Mouse (Mus musculus) macrophage (primary cell): ENCODE measurements around the gene Wbp11. TPM values are rescaled to one million over a fixed set of nuclear protein-coding genes. Genes with fewer than 3 reads are reported as not detected.

Source experiments
- H3K27ac ChIP-seq: fragments of 350-480 bp; formaldehyde crosslinking; 2 replicates; pipeline ENCODE4 v1.9.0; 2021
- H3K36me3 ChIP-seq: fragments of 350-480 bp; formaldehyde crosslinking; 2 replicates; pipeline ENCODE4 v1.9.0; 2021; ENCODE audit errors: inconsistent target
- H3K4me3 ChIP-seq: fragments of 350-480 bp; formaldehyde crosslinking; 2 replicates; pipeline ENCODE4 v1.9.0; 2021; ENCODE audit errors: inconsistent target
- H3K79me2 ChIP-seq: fragments of 350-480 bp; formaldehyde crosslinking; 2 replicates; pipeline ENCODE4 v1.9.0; 2021; ENCODE audit errors: inconsistent target
- WGBS: methylation state at CpG from one replicate; pipeline ENCODE4 v1.1.7; 2026; ENCODE audit warnings: inconsistent platforms; ENCODE audit not compliant: missing documents; 5-methylcytosine and 5-hydroxymethylcytosine counted together
- polyA plus RNA-seq: library from polyadenylated mRNA; stranded (reverse); fragments of 250-400 nt; gene quantifications from 3 replicates; pipeline ENCODE4 v1.2.4, GENCODE M21; 2018; ENCODE audit warnings: inconsistent platforms

Gene Wbp11
- polyA plus RNA-seq, 1 experiment from 2014 or later: 198 TPM

GRCm38 (mm10) chr6:136850267-136850666, 22.2 kb upstream of the Wbp11 start:
- H3K4me3 ChIP-seq: no peak overlapping the region
- H3K36me3 ChIP-seq: no peaks in the 10 kb centered on the region
- whole genome bisulfite sequencing: 70% methylated on average over 4 of the region's 6 CpGs
- H3K79me2 ChIP-seq: no peaks in the 10 kb centered on the region
- H3K27ac ChIP-seq: no peak overlapping the region

GRCm38 (mm10) chr6:136848971-136849370, 20.9 kb upstream of the Wbp11 start:
- Histone ChIP-seq H3K79me2 (no peaks in the 10 kb centered on the region), H3K4me3 (no peak overlapping the region), H3K27ac (no peak overlapping the region), H3K36me3 (no peaks in the 10 kb centered on the region)
- WGBS: 90% methylated on average over 5 of the region's 5 CpGs

- WGBS: 95% methylated on average over 8 of the region's 8 CpGs
- H3K79me2 ChIP-seq: no peaks in the 10 kb centered on the region
- H3K27ac ChIP-seq: no peak overlapping the region
- H3K4me3 ChIP-seq: no peak overlapping the region
- no peaks in the 10 kb centered on the region for H3K36me3 ChIP-seq
Observed at GRCm38 (mm10) chr6:136848399-136848798, 20.4 kb upstream of the Wbp11 start.

- no peak overlapping the region for H3K4me3 ChIP-seq
- 31% methylated on average over 2 of the region's 2 CpGs for WGBS
- H3K79me2 ChIP-seq: no peaks in the 10 kb centered on the region
- H3K36me3 ChIP-seq: no peaks in the 10 kb centered on the region
- no peak overlapping the region for H3K27ac ChIP-seq
Observed at GRCm38 (mm10) chr6:136847790-136848189, 19.8 kb upstream of the Wbp11 start.

GRCm38 (mm10) chr6:136847267-136847666, 19.2 kb upstream of the Wbp11 start:
- no peaks in the 10 kb centered on the region for H3K36me3 ChIP-seq
- no peak overlapping the region for H3K27ac ChIP-seq
- H3K4me3 ChIP-seq: no peak overlapping the region
- 95% methylated on average over 3 of the region's 3 CpGs for WGBS
- no peaks in the 10 kb centered on the region for H3K79me2 ChIP-seq

- no peak overlapping the region for H3K4me3 ChIP-seq
- 91% methylated on average over 5 of the region's 5 CpGs for WGBS
- H3K36me3 ChIP-seq: peaks cover 2% of the 10 kb centered on the region; the same call in 1 of the 2 replicates
Observed at GRCm38 (mm10) chr6:136845706-136846480, 17.9 kb upstream of the Wbp11 start.

GRCm38 (mm10) chr6:136844903-136845302, 16.9 kb upstream of the Wbp11 start:
- H3K27ac ChIP-seq: no peak overlapping the region
- 90% methylated on average over 2 of the region's 2 CpGs for WGBS
- no peaks in the 10 kb centered on the region for H3K79me2 ChIP-seq
- peaks cover 12% of the 10 kb centered on the region; the same call in 1 of the 2 replicates for H3K36me3 ChIP-seq
- no peak overlapping the region for H3K4me3 ChIP-seq

More at GRCm38 (mm10) chr6:136845706-136846480, 17.9 kb upstream of the Wbp11 start:
- Histone ChIP-seq H3K79me2 (no peaks in the 10 kb centered on the region), H3K27ac (no peak overlapping the region)

- no peaks in the 10 kb centered on the region for H3K79me2 ChIP-seq
- no peak overlapping the region for H3K4me3 ChIP-seq
- no peak overlapping the region for H3K27ac ChIP-seq
- peaks cover 16% of the 10 kb centered on the region; the same call in 1 of the 2 replicates for H3K36me3 ChIP-seq
- 94% methylated on average over 3 of the region's 3 CpGs for WGBS
Observed at GRCm38 (mm10) chr6:136837323-136837722, 9.3 kb upstream of the Wbp11 start.

GRCm38 (mm10) chr6:136835352-136835751, 7.3 kb upstream of the Wbp11 start, which contains the start of gene Smco3:
Gene Smco3 (minus strand): TSS chr6:136835452.
- Histone ChIP-seq H3K27ac (no peak within 1 kb of the TSS), H3K4me3 (no peak within 1 kb of the TSS), H3K36me3 (peaks cover 8% of the 10 kb centered on the region; the same call in 1 of the 2 replicates), H3K79me2 (no peaks in the 10 kb centered on the region)
- WGBS: 90% methylated on average over 4 of the region's 4 CpGs

GRCm38 (mm10) chr6:136831712-136832111, 3.7 kb upstream of the Wbp11 start:
- 14% methylated on average over 5 of the region's 5 CpGs for WGBS
- H3K79me2 ChIP-seq: peaks cover 9% of the 10 kb centered on the region
- peak overlapping the region; percentile 36 for H3K4me3 ChIP-seq
- H3K36me3 ChIP-seq: no peaks in the 10 kb centered on the region
- H3K27ac ChIP-seq: peak overlapping the region; percentile 69

- Histone ChIP-seq H3K36me3 (peaks cover 11% of the 10 kb centered on the region; the same call in 1 of the 2 replicates), H3K79me2 (peaks cover 38% of the 10 kb centered on the region), H3K27ac (peak overlapping the region; percentile 62), H3K4me3 (peak overlapping the region; percentile 80)
- WGBS: 36% methylated on average over 4 of the region's 4 CpGs
Observed at GRCm38 (mm10) chr6:136828681-136829080, 648 bp upstream of the Wbp11 start.

- under 1% methylated on average over 34 of the region's 34 CpGs for WGBS
- H3K4me3 ChIP-seq: peak within 1 kb of the TSS; percentile 80
- H3K36me3 ChIP-seq: peaks cover 19% of the 10 kb centered on the region; the same call in 1 of the 2 replicates
- H3K79me2 ChIP-seq: peaks cover 47% of the 10 kb centered on the region
- H3K27ac ChIP-seq: peak within 1 kb of the TSS; percentile 73
Observed at GRCm38 (mm10) chr6:136827516-136827880, 535 bp downstream of the Wbp11 start, which contains the start of gene BC049715. Gene BC049715 (plus strand): TSS chr6:136827626.

- peaks cover 51% of the 10 kb centered on the region for H3K79me2 ChIP-seq
- WGBS: 5% methylated on average over 7 of the region's 7 CpGs
- H3K27ac ChIP-seq: peak overlapping the region; percentile 73
- H3K36me3 ChIP-seq: peaks cover 23% of the 10 kb centered on the region; the same call in 1 of the 2 replicates
- peak overlapping the region; percentile 80 for H3K4me3 ChIP-seq
Observed at GRCm38 (mm10) chr6:136827116-136827515, 917 bp downstream of the Wbp11 start.

- Histone ChIP-seq H3K27ac (peak overlapping the region; percentile 27; the same call in 1 of the 2 replicates), H3K4me3 (no peak overlapping the region), H3K36me3 (peaks cover 45% of the 10 kb centered on the region), H3K79me2 (peaks cover 72% of the 10 kb centered on the region)
- 81% methylated on average over 8 of the region's 8 CpGs for WGBS
Observed at GRCm38 (mm10) chr6:136824987-136825386, 3.0 kb downstream of the Wbp11 start.

- no peak overlapping the region for H3K4me3 ChIP-seq
- 96% methylated on average over 18 of the region's 18 CpGs for WGBS
- H3K36me3 ChIP-seq: peaks cover 79% of the 10 kb centered on the region
- H3K27ac ChIP-seq: no peak overlapping the region
- peaks cover 90% of the 10 kb centered on the region for H3K79me2 ChIP-seq
Observed at GRCm38 (mm10) chr6:136821086-136821485, 6.9 kb downstream of the Wbp11 start.
